Mouse (Mus musculus): ENCODE measurements around the gene Spata18. TPM values are rescaled to one million over a fixed set of nuclear protein-coding genes. Genes with fewer than 3 reads are reported as not detected.

Gene Spata18
- polyA plus RNA-seq, 2 experiments: not detected

DNA sequence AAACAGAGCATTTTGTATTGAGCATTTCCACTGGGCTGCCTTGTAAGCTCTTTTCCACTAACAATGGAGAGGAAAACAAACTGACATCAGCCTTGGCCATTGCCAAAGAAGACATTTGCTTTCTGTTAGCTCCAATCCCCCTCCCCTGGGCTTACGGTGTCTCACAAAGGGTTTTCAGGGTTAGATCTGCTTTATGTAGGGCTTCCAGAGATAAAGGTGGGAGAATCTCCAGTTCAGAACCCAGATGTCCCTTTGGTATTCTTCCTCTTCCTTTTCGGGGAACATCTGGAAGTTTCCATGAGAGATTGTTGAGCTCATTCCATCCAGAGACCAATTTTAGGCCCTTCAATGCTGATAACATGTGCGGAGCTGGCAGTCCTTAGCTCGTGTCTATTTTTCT, 74.8 kb downstream of the Spata18 start:
- WGBS (ENCODE audit: insufficient replicate concordance): 72% methylated on average over 4 of the region's 4 CpGs

DNA sequence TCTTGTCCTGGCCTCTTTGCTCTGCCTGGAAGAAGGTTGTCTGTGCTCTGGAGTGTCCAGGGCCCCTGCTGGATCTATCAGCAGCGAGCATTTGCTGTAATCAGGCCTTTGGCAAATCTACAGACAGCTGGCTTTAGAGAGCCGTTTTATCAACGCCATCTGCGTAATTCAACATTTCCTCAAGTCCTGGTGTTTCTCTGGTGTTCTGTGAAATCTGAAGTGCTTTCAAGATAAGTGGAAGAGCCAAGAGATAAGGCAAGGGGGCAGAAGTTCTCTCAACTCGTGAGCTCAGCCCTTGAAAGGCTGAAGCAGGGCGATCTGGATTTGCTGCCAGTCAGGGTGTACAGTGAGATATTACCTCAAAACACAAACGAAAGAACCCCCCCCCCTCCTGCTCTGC, 77.5 kb downstream of the Spata18 start:
- H3K4me3 ChIP-seq (ENCODE audit: insufficient read depth in 1 of 2, low read depth in 2 of 2, low read length in 2 of 2): no peak overlapping the region
- WGBS (ENCODE audit: insufficient replicate concordance): 28% methylated on average over 7 of the region's 7 CpGs
- no peak for ATAC-seq (ENCODE audit: insufficient read depth)
- H3K9ac ChIP-seq (replicated peaks): no peak overlapping the region
- no peak for DNase-seq (ENCODE audit: low read depth in 3 of 3, low spot score in 3 of 3)
- no peaks in the 10 kb centered on the region for H3K4me1 ChIP-seq (replicated peaks; ENCODE audit: control insufficient read depth in 2 of 2, insufficient read depth in 2 of 2, low read length in 1 of 2)
- no peak overlapping the region for H3K4me2 ChIP-seq (ENCODE audit: low read depth)
- H3K27ac ChIP-seq: no peak overlapping the region
- H3K9me3 ChIP-seq (ENCODE audit: control insufficient read depth, low read length): no peaks in the 10 kb centered on the region
- TF ChIP-seq EP300 (IDR thresholded peaks at IDR 0.05; ENCODE audit: low read depth): no peak
- TF ChIP-seq CTCF (IDR thresholded peaks at IDR 0.05; ENCODE audit: low read depth): no peak
- no peaks in the 10 kb centered on the region for H3K36me3 ChIP-seq (replicated peaks; ENCODE audit: control insufficient read depth, insufficient read depth, low read depth)
- H3K27me3 ChIP-seq (ENCODE audit: control insufficient read depth, insufficient read depth, low read length): no peaks in the 10 kb centered on the region

More for the DNA sequence above, 74.8 kb downstream of the Spata18 start:
- TF ChIP-seq EP300 (IDR thresholded peaks at IDR 0.05; ENCODE audit: low read depth) (no peak), CTCF (IDR thresholded peaks at IDR 0.05; ENCODE audit: low read depth) (no peak)
- H3K9me3 ChIP-seq (ENCODE audit: control insufficient read depth, low read length): no peaks in the 10 kb centered on the region
- no peak overlapping the region for H3K9ac ChIP-seq (replicated peaks)
- H3K36me3 ChIP-seq (replicated peaks; ENCODE audit: control insufficient read depth, insufficient read depth, low read depth): no peaks in the 10 kb centered on the region
- no peak overlapping the region for H3K4me3 ChIP-seq (ENCODE audit: insufficient read depth in 1 of 2, low read depth in 2 of 2, low read length in 2 of 2)
- H3K4me1 ChIP-seq (replicated peaks; ENCODE audit: control insufficient read depth in 2 of 2, insufficient read depth in 2 of 2, low read length in 1 of 2): no peaks in the 10 kb centered on the region
- H3K4me2 ChIP-seq (ENCODE audit: low read depth): no peak overlapping the region
- no peak for DNase-seq (ENCODE audit: low read depth in 3 of 3, low spot score in 3 of 3)
- ATAC-seq (ENCODE audit: insufficient read depth): no peak
- H3K27me3 ChIP-seq (ENCODE audit: control insufficient read depth, insufficient read depth, low read length): no peaks in the 10 kb centered on the region
- H3K27ac ChIP-seq: no peak overlapping the region

Other genes with a start within 250 kb of the Spata18 start
- not detected in 2 replicates for gene Cwh43, start 245.3 kb upstream of the Spata18 start, polyA plus RNA-seq (2012; rRNA removed)
- not detected in 2 replicates for gene Cwh43, start 245.3 kb upstream of the Spata18 start, polyA plus RNA-seq (2014; fragmentation: Nextera tagmentation; extraction: Ambion mirVana)
- 1.1 and 1.5 TPM in 2 replicates for gene Dcun1d4, start 170.4 kb upstream of the Spata18 start, polyA plus RNA-seq (2012; rRNA removed)
- gene Dcun1d4, start 170.4 kb upstream of the Spata18 start, polyA plus RNA-seq (2014; fragmentation: Nextera tagmentation; extraction: Ambion mirVana): 2.8 and 2.9 TPM in 2 replicates
- 0.03 and 0.04 TPM in 2 replicates for gene Lrrc66, start 18.9 kb upstream of the Spata18 start, polyA plus RNA-seq (2012; rRNA removed)
- not detected in 2 replicates for gene Lrrc66, start 18.9 kb upstream of the Spata18 start, polyA plus RNA-seq (2014; fragmentation: Nextera tagmentation; extraction: Ambion mirVana)
- 0.83 and 1.2 TPM in 2 replicates for gene Sgcb, start 3.6 kb upstream of the Spata18 start, polyA plus RNA-seq (2012; rRNA removed)
- gene Sgcb, start 3.6 kb upstream of the Spata18 start, polyA plus RNA-seq (2014; fragmentation: Nextera tagmentation; extraction: Ambion mirVana): 1.8 and 2.2 TPM in 2 replicates